Mouse (Mus musculus) limb, embryonic 11.5 days (tissue): ENCODE data around the gene Fgr. TPM values are rescaled to one million over a fixed set of nuclear protein-coding genes. Genes with fewer than 3 reads are reported as not detected.

ENCODE experiments used
- ATAC-seq: fragments of 200-750 bp; cut with Nextera tagmentation; 2 replicates; pipeline ENCODE4 v1.8.0; 2017; ENCODE audit warnings: low read depth; ENCODE audit not compliant: insufficient number of reproducible peaks, low FRiP score, low TSS enrichment
- DNase-seq: peaks from one replicate; pipeline ENCODE4 v3.0.0-alpha.2; 2015; ENCODE audit warnings: low spot score
- H3K27ac ChIP-seq: fragments of 300-500 bp; sonication (generic); replicated peaks from 2 replicates; pipeline ENCODE4 v1.5.1; 2014; ENCODE audit warnings: low read depth, mild to moderate bottlenecking, low read length
- H3K27me3 ChIP-seq: fragments of 300-500 bp; sonication (generic); 2 replicates; pipeline ENCODE4 v1.6.1; 2014; ENCODE audit warnings: mild to moderate bottlenecking, low read length, mixed read lengths; ENCODE audit not compliant: control insufficient read depth, insufficient read depth
- H3K36me3 ChIP-seq: fragments of 300-500 bp; sonication (generic); 2 replicates; pipeline ENCODE4 v1.6.1; 2014; ENCODE audit warnings: mild to moderate bottlenecking, low read length, moderate library complexity, mixed read lengths; ENCODE audit not compliant: control insufficient read depth, insufficient read depth
- H3K4me1 ChIP-seq: fragments of 300-500 bp; sonication (generic); 2 replicates; pipeline ENCODE4 v1.6.1; 2014; ENCODE audit warnings: low read length, mixed read lengths; ENCODE audit not compliant: control insufficient read depth, insufficient read depth
- H3K4me2 ChIP-seq: fragments of 300-500 bp; sonication (generic); 2 replicates; pipeline ENCODE4 v1.6.1; 2014; ENCODE audit warnings: low read depth, mild to moderate bottlenecking, moderate library complexity; ENCODE audit not compliant: severe bottlenecking
- H3K4me3 ChIP-seq: fragments of 300-500 bp; sonication (generic); 2 replicates; pipeline ENCODE4 v1.5.1; 2014; ENCODE audit warnings: low read depth, low read length
- H3K9ac ChIP-seq: fragments of 300-500 bp; sonication (generic); 2 replicates; pipeline ENCODE4 v1.6.1; 2014; ENCODE audit warnings: mild to moderate bottlenecking, low read length
- H3K9me3 ChIP-seq: fragments of 300-500 bp; sonication (generic); 2 replicates; pipeline ENCODE4 v1.6.1; 2016; ENCODE audit warnings: low read length; ENCODE audit not compliant: control insufficient read depth
- WGBS: fragments of 180-500 bp; shearing (Covaris S2); extraction: QIAGEN DNeasy Blood & Tissue Kit; methylation state at CpG from one replicate; pipeline ENCODE4 v1.1.7; 2014; 5-methylcytosine and 5-hydroxymethylcytosine counted together
- polyA plus RNA-seq: library from polyadenylated mRNA; unstranded; fragments of >200 nt; fragmentation: Nextera tagmentation; extraction: Ambion mirVana; gene quantifications from 2 replicates; pipeline ENCODE4 v1.2.1, GENCODE M21; 2014

The Fgr gene
- polyA plus RNA-seq, 1 experiment from 2014 or later: 0.35 TPM

- Histone ChIP-seq H3K36me3 (no peaks in the 10 kb centered on the region; the same call in 1 of the 2 replicates), H3K27me3 (no peaks in the 10 kb centered on the region), H3K4me2 (no peak overlapping the region), H3K4me3 (no peak overlapping the region), H3K9me3 (no peaks in the 10 kb centered on the region), H3K4me1 (peaks cover 52% of the 10 kb centered on the region), H3K9ac (0 out of 2 replicates have a peak overlapping the region, but pooled peaks have one; percentile 9), H3K27ac (no peak overlapping the region; the same call in 1 of the 2 replicates)
- WGBS: 84% methylated on average over 10 of the region's 10 CpGs
- ATAC-seq: no peak
- no peak for DNase-seq
These were observed 52.4 kb downstream of the Fgr start for GRCm38 (mm10) chr4:133026272-133026671.

GRCm38 (mm10) chr4:133026826-133027375, 53.0 kb downstream of the Fgr start:
- Histone ChIP-seq H3K27me3 (no peaks in the 10 kb centered on the region), H3K4me3 (no peak overlapping the region), H3K4me2 (no peak overlapping the region), H3K9me3 (no peaks in the 10 kb centered on the region), H3K4me1 (peaks cover 46% of the 10 kb centered on the region), H3K27ac (no peak overlapping the region), H3K9ac (no peak overlapping the region), H3K36me3 (no peaks in the 10 kb centered on the region; the same call in 1 of the 2 replicates)
- DNase-seq (no peak), ATAC-seq (no peak)
- WGBS: 28% methylated on average over 2 of the region's 2 CpGs

GRCm38 (mm10) chr4:133027721-133028120, 53.8 kb downstream of the Fgr start:
- 72% methylated on average over 10 of the region's 10 CpGs for WGBS
- no peak overlapping the region for H3K27ac ChIP-seq
- peaks cover 38% of the 10 kb centered on the region for H3K4me1 ChIP-seq

GRCm38 (mm10) chr4:133028193-133028592, 54.3 kb downstream of the Fgr start:
- H3K4me1 ChIP-seq: peaks cover 35% of the 10 kb centered on the region
- H3K27me3 ChIP-seq: no peaks in the 10 kb centered on the region
- no peak overlapping the region for H3K4me2 ChIP-seq
- peaks cover 2% of the 10 kb centered on the region for H3K36me3 ChIP-seq
- no peaks in the 10 kb centered on the region for H3K9me3 ChIP-seq
- H3K27ac ChIP-seq: no peak overlapping the region
- H3K4me3 ChIP-seq: no peak overlapping the region
- ATAC-seq: no peak
- 85% methylated on average over 6 of the region's 6 CpGs for whole genome bisulfite sequencing
- H3K9ac ChIP-seq: no peak overlapping the region
- DNase-seq: no peak

More at GRCm38 (mm10) chr4:133027721-133028120, 53.8 kb downstream of the Fgr start:
- Histone ChIP-seq H3K27me3 (no peaks in the 10 kb centered on the region), H3K4me3 (no peak overlapping the region), H3K9me3 (no peaks in the 10 kb centered on the region), H3K36me3 (no peaks in the 10 kb centered on the region; the same call in none of the 2 replicates), H3K9ac (no peak overlapping the region), H3K4me2 (no peak overlapping the region)
- ATAC-seq (no peak), DNase-seq (no peak)

- Histone ChIP-seq H3K36me3 (peaks cover 2% of the 10 kb centered on the region), H3K27me3 (no peaks in the 10 kb centered on the region), H3K27ac (no peak overlapping the region), H3K4me2 (no peak overlapping the region), H3K9me3 (no peaks in the 10 kb centered on the region), H3K9ac (no peak overlapping the region), H3K4me1 (peaks cover 29% of the 10 kb centered on the region), H3K4me3 (no peak overlapping the region)
- WGBS: 85% methylated on average over 6 of the region's 6 CpGs
- ATAC-seq (no peak), DNase-seq (no peak)
These were observed 55.0 kb downstream of the Fgr start for GRCm38 (mm10) chr4:133028875-133029274.

- H3K4me2 ChIP-seq: no peak overlapping the region
- peaks cover 6% of the 10 kb centered on the region; the same call in 1 of the 2 replicates for H3K36me3 ChIP-seq
- no peaks in the 10 kb centered on the region for H3K9me3 ChIP-seq
- no peak overlapping the region for H3K9ac ChIP-seq
- H3K4me1 ChIP-seq: peaks cover 7% of the 10 kb centered on the region
- H3K27ac ChIP-seq: 0 out of 2 replicates have a peak overlapping the region, but pooled peaks have one; percentile 4
- DNase-seq (no peak), ATAC-seq (no peak)
- H3K4me3 ChIP-seq: no peak overlapping the region
- 90% methylated on average over 8 of the region's 8 CpGs for WGBS
- H3K27me3 ChIP-seq: no peaks in the 10 kb centered on the region
These were observed 58.7 kb downstream of the Fgr start for GRCm38 (mm10) chr4:133032410-133033095.

GRCm38 (mm10) chr4:133034478-133034877, 60.6 kb downstream of the Fgr start:
- DNase-seq (no peak), ATAC-seq (no peak)
- peaks cover 6% of the 10 kb centered on the region; the same call in 1 of the 2 replicates for H3K36me3 ChIP-seq
- no peaks in the 10 kb centered on the region for H3K27me3 ChIP-seq
- H3K9me3 ChIP-seq: no peaks in the 10 kb centered on the region
- no peak overlapping the region for H3K4me3 ChIP-seq
- H3K4me2 ChIP-seq: no peak overlapping the region
- H3K4me1 ChIP-seq: peaks cover 23% of the 10 kb centered on the region
- H3K9ac ChIP-seq: no peak overlapping the region
- 82% methylated on average over 10 of the region's 10 CpGs for WGBS
- no peak overlapping the region for H3K27ac ChIP-seq

GRCm38 (mm10) chr4:133035446-133035845, 61.6 kb downstream of the Fgr start:
- Histone ChIP-seq H3K27ac (no peak overlapping the region), H3K4me3 (no peak overlapping the region), H3K9ac (no peak overlapping the region), H3K4me2 (no peak overlapping the region), H3K36me3 (peaks cover 6% of the 10 kb centered on the region; the same call in 1 of the 2 replicates), H3K9me3 (no peaks in the 10 kb centered on the region), H3K4me1 (peaks cover 30% of the 10 kb centered on the region), H3K27me3 (no peaks in the 10 kb centered on the region)
- no peak for DNase-seq
- WGBS: 89% methylated on average over 1 of the region's 1 CpGs
- ATAC-seq: no peak
